Mouse (Mus musculus) adrenal gland, adult 8-10 months (tissue): Measurements from ENCODE around the gene Ccl27b. TPM values are rescaled to one million over a fixed set of nuclear protein-coding genes. Genes with fewer than 3 reads are reported as not detected.
"Not testable (repeated sequence)": the region's sequence is repeated elsewhere in the genome, so short reads cannot be mapped to it uniquely, and the experiment has no call there.

ENCODE experiments used
- DNase-seq: peaks from one replicate; pipeline ENCODE4 v3.0.0; 2022
- total RNA-seq, 4 experiments: library from RNA; stranded (reverse); gene quantifications; 2 replicates each; pipeline ENCODE4 v1.2.4; 2022

Gene Ccl27b
- total RNA-seq: 10 to 100 TPM in 1 of 4 experiments, 1 to 10 TPM in 1, not detected in 2; 1.5 to 11.7 TPM

GRCm38 (mm10) chr4:42654951-42655350 lies at the start of gene Ccl27b:
Gene Ccl27b, plus strand, starts transcription at chr4:42655251.
- not testable (repeated sequence) for DNase-seq

GRCm38 (mm10) chr4:42611895-42612294 lies 43.2 kb upstream of the Ccl27b start, which contains the start of gene Gm10591:
Gene Gm10591, plus strand, starts transcription at chr4:42612195.
- DNase-seq: not testable (repeated sequence)

- not testable (repeated sequence) for DNase-seq
Observed at GRCm38 (mm10) chr4:42629419-42629818, 25.6 kb upstream of the Ccl27b start, which contains the start of gene Gm2564. Gene Gm2564, plus strand, starts transcription at chr4:42629719.

GRCm38 (mm10) chr4:42661793-42662192 lies 6.7 kb downstream of the Ccl27b start, which contains the start of gene Il11ra2:
Gene Il11ra2, minus strand, starts transcription at chr4:42661893.
- not testable (repeated sequence) for DNase-seq

GRCm38 (mm10) chr4:42675415-42675814 lies 20.4 kb downstream of the Ccl27b start:
- not testable (repeated sequence) for DNase-seq

GRCm38 (mm10) chr4:42679365-42679764 lies 24.3 kb downstream of the Ccl27b start:
- not testable (repeated sequence) for DNase-seq

- not testable (repeated sequence) for DNase-seq
Observed at GRCm38 (mm10) chr4:42680374-42681356, 25.6 kb downstream of the Ccl27b start.

GRCm38 (mm10) chr4:42681473-42682182 lies 26.6 kb downstream of the Ccl27b start:
- DNase-seq: not testable (repeated sequence)

GRCm38 (mm10) chr4:42682183-42682524 lies 27.1 kb downstream of the Ccl27b start:
- not testable (repeated sequence) for DNase-seq

Other genes with a start within 250 kb of the Ccl27b start
- gene Gm21586, start 215.9 kb upstream of the Ccl27b start, total RNA-seq: not detected
- 1 to 10 TPM in 1 of 4 experiments, under 1 TPM in 3; 0.52 to 2.0 (median 0.90) TPM for gene Gm2163, start 188.5 kb upstream of the Ccl27b start, total RNA-seq
- gene Fam205a2, start 127.1 kb upstream of the Ccl27b start, total RNA-seq: under 1 TPM in 1 of 4 experiments, not detected in 3; 0.48 TPM
- not detected for gene Gm10591, start 43.1 kb upstream of the Ccl27b start, total RNA-seq
- gene Gm2564, start 25.5 kb upstream of the Ccl27b start, total RNA-seq: 10 to 100 TPM; 15.4 to 27.8 (median 19.9) TPM
- under 1 TPM in 2 of 4 experiments, not detected in 2; 0.37 to 0.38 TPM for gene Il11ra2, start 6.6 kb downstream of the Ccl27b start, total RNA-seq
- 1 to 10 TPM in 1 of 4 experiments, under 1 TPM in 1, not detected in 2; 0.67 to 1.4 TPM for gene 4930578G10Rik, start 80.3 kb downstream of the Ccl27b start, total RNA-seq
- gene Ccl19, start 101.3 kb downstream of the Ccl27b start, total RNA-seq: 1 to 10 TPM; 1.8 to 7.0 (median 3.1) TPM
- 10 to 100 TPM in 1 of 4 experiments, 1 to 10 TPM in 3; 4.1 to 10.2 (median 6.4) TPM for gene Ccl21a, start 118.7 kb downstream of the Ccl27b start, total RNA-seq
- not detected for gene Fam205a1, start 198.6 kb downstream of the Ccl27b start, total RNA-seq
- gene Gm12394, start 201.5 kb downstream of the Ccl27b start, total RNA-seq: under 1 TPM; 0.14 to 0.52 (median 0.22) TPM
- not detected for gene Fam205c, start 219.0 kb downstream of the Ccl27b start, total RNA-seq